Mouse (Mus musculus) spleen, adult 12 weeks (tissue): ENCODE measurements around the gene Pde6c.

Experiments
- DNase-seq: peaks from one replicate; pipeline ENCODE4 v3.0.0; 2022; ENCODE audit warnings: low spot score

Gene Pde6c

DNA sequence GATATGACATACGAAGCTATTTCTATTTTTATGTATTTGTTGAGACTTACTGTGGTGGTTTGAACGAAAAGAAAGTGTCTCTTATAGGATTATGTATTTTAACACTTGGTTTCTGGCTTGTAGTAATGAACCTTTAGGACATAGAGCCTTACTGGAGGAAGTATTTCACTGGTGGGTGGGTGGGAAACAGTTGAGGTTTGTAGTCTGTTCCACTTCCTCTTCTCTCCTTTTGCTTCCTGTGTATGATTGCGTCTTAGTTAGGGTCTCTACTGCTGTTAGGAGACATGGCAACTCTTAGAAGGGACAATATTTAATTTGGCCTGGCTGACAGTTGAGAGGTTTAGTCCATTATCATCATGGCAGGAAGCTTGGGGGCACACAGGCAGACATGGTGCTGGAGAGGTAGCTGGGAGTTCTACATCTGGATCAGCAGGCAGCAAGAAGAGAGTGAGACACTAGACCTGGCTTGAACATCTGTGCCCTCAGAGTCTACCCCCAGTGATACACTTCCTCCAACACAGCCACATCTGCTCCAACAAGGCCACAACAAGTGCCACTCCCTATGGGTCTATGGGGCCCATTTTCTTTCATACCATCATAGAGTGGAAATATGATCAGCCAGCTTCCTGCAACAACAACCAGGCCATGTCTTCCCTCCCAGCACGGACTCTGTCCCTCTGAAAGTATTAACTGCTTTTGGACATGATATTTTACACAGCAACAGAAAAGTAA lies 11.1 kb downstream of the Pde6c start:
- DNase-seq = no peak

DNA sequence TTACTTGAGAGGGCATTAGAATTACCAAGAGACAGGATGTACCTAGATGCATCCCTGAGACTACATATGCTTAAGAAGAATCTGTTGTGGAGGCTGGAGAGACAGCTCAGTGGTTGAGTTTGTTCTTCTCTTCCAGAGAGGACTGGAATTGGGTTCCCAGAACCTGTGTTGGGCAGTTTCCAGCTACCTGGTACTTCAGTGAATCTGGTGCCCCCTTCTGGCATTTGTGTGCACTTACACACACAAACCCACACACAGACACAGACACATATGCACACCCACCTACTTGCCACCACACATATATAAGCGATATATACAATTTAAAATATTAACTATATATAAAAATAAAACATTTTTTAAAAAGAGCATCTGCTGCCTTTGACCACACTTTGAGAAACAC lies 23.7 kb downstream of the Pde6c start:
- DNase-seq = no peak

DNA sequence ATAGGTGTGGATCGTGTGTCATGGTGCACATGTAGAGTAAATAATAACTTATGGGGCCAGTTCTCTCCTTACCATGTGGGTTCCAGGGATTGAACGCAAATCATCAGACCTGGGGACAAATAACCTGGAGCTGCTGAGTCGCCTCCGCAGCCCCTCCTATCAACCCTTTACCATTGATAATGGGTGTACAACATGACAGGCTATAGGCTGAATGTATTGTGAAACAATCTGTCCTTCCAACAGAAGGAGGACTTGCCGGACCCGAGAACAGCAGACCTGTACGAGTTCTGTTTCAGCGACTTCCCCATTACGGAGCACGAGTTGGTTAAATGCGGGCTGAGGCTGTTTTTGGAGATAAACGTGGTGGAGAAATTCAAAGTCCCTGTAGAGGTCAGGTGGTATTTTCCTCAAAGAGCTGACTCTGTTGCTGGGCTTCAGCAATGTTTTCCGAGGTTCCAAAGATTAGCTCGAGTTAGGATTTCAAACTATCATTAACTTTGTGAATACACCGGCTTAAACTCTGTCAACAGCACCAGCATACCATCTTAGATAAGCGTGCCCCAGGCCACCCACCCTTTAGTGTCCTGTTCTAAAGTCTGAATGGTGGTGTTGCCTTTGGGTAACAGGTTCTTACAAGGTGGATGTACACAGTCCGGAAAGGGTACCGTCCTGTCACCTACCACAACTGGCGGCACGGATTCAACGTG lies 29.2 kb downstream of the Pde6c start:
- DNase-seq = no peak

DNA sequence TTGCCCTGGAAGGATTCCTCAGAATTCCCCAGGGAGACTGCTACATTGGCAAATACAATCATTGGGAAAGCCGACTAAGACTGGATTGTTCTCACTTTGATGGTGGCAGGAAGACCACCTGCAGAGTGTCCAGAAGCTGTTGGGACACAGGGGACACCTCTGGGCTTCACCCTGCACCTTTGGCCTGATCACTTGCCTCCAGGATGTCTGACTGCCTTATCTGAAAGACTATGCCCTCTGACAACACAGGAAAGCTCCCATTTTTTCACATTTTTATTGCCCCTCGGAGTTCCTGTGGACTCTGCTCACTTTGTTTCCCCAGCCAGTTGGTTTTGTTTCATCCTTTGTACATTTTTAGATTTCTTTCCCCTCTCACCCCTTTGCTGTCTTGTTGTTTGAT lies 32.1 kb downstream of the Pde6c start:
- DNase-seq = no peak

DNA sequence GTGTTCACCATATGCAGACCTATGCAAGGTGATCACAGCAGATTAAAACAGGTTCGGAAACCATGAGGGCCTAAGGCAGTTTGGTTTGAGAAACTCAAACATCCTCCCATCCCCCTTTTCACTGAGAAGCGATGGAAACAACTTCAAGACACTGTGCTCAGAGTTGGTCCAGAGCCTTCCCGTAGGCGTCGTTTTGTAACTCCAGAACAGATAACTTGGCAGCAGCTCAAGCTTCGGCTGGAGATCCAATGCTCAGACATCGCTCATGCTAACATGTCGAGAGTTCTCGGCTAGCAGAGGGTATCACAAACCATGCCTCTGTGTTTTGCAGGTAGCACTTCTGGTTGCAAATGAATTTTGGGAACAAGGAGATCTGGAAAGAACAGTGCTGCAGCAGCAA lies 47.1 kb downstream of the Pde6c start:
- DNase-seq = no peak

DNA sequence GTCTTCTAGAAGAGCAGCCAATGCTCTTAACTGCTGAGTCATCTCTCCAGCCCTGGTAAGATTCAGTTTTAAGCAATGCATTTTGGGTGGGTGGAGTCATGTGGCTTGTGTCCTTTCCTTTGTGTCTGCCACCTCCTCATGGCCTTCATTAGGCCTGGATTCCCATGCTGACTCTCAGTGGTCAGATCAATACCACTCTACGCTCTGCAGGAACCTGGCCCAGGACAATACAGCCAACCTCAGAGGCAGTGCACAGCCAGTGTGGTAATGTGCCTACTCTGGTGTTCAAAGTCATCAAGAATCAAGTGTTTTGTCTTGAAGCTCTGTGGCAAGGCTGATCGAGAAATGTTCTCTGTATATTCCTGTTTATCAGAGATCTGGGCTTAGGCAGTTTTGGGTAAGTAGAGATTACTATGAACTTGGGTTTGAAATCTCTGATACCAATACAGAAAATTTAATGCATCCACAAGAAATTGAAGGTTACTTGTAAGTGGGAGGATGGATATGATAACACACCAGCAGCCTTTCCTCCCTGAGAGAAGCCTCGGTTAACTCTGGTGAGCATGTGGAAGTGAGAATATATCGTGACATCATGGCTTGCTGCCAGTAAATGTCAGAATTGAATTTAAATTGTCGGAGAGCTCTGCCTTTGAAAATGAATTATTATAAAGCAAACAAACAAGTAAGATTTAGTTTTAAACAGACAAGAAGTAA lies 54.2 kb downstream of the Pde6c start:
- DNase-seq = no peak

DNA sequence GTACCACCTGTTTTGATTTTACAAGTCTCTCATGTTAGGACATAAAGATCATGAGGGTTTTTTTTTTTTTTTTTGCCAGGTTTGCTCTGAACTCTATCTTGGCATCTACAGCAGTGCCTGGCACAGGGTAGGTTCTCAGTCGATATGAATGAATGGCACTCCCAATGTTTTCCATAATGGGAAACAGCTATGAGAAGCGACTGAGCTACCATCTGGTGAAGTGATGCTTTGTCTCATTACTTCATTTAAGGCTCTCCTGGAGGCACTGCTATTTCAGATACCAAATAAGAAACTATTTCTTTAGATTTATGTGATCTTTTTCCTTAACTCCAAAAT lies 54.7 kb downstream of the Pde6c start:
- DNase-seq = no peak

DNA sequence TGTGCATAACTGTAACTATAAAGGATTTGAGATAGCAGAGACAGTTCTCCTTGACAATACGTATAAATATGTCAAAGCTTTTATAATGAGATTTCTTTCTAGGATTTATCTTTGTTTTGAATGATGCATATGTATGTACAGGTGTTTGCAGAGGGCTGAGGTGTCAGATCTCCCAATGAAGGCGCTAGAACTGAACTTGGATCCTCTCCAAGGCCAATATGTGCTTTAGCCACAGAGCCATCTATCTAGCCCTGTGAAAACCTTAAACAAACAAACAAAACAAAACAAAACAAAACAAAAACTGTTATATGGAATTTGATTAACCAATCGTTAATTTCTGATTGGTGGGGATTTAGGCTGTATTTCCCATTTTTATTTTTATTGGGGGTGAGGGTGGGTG lies 58.0 kb downstream of the Pde6c start:
- no peak for DNase-seq

DNA sequence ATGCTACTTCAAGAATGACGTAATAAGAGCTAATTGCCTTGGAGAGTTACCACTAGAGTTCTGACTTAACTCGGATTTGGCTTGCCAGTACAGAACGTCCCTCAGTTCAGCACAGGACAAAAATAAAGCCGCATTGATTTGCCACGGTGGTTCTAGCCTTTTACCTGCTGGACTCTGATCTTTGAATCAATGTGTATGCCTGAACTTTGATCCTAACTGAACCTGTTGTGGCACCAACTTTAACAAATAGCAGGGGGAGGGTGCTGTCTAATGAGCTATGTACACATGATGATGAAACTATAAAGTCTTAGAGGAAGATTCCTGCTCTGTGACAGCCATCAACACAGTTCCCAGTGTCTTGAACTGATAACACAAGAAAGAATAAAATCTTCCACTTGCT lies 58.9 kb downstream of the Pde6c start:
- no peak for DNase-seq

DNA sequence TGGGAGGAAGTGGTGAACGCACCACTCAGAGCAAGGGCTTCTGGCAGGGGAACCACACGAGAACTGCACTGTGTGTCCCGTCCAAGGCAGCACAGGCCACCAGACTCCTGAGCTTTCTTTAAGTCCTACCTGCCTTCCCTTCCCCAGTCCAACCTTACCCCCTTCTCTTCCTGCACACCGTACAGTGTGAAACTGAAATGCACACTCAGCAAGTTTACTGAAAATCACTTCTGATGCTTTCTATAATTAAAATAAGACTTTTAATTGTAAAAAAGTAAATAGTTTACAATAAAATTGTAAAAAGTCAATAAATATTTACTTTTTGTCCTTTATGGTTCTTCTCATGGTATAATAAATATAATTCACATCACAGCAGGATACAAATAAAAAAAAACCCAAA lies 62.7 kb downstream of the Pde6c start:
- no peak for DNase-seq

DNA sequence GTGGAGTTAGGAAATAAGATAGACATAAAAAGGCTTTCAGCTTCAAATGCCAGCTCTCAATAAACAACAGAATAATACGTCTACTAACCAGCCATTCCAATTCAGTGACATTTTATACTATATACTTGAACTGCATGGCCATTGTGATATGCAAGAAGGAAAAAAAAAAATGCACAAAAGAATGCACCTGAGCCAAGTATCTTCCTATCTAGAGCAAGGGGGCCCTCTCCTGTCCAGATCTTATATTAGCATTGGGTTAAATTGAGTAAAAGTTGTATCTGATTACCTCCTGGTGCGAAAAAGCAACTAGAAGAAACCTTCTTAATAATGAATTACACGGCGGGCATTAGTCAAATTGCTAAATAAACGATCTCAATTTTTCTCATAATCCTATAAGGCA lies 66.2 kb downstream of the Pde6c start:
- DNase-seq = no peak

DNA sequence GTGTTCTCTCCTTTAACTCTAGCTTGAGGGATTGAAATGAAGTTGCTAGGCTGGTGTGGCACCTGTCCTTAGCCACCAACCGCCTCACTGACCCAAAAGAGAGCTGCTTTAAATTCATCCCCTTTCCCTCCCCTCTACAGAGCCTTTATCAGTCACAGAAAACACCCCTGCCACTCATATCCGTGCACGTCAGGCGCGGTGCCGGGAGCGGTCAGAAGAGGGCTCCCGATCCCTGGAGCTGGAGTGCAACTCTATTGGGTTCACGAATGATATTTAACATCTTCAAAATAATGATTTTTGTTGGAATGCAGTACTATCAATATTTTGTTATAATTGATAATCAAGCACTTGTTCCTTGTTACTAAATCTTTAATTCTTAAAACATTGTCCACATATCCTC lies 74.1 kb downstream of the Pde6c start:
- DNase-seq = no peak

DNA sequence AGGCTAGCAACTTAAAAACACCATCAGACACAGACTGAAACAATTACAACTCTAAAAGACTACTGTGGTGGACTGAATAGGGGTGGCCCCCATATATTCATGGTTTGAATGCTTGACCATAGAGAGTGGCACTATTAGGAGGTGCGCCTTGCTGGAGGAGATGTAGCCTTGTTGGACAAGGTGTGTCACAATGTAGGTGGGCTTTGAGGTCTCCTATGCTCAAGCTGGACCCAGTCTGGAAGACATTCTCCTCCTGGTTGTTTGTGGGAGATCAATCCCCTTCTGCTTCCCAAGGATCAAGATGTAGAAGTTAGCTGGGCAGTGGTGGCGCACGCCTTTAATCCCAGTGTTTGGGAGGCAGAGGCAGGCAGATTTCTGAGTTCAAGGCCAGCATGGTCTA lies 85.1 kb downstream of the Pde6c start:
- DNase-seq = no peak

DNA sequence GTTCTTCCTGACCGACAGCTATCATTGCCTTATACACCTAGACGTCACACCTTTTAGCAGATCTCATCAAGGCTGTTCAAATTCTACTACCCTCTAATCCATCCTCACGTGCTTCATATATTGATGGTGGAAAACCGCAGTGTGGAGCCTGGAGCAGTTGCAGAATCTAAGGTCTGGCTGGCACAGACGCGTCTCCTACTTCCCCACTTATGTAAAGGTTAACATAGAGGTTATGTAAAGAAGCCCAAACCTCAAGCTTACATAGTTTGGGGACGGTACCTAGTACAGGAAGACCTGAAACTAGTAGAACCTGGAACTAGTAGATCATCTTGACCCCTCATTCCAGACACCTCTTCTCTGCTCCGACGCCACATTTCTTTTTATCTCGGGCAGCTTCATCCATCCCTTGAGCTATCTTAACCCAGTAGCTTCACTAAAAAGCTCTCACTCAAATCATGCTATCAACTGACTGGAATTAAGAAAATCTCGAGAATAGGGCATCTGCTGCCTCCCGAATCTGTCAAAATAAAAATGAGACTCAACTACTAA lies 90.8 kb downstream of the Pde6c start:
- DNase-seq = no peak

DNA sequence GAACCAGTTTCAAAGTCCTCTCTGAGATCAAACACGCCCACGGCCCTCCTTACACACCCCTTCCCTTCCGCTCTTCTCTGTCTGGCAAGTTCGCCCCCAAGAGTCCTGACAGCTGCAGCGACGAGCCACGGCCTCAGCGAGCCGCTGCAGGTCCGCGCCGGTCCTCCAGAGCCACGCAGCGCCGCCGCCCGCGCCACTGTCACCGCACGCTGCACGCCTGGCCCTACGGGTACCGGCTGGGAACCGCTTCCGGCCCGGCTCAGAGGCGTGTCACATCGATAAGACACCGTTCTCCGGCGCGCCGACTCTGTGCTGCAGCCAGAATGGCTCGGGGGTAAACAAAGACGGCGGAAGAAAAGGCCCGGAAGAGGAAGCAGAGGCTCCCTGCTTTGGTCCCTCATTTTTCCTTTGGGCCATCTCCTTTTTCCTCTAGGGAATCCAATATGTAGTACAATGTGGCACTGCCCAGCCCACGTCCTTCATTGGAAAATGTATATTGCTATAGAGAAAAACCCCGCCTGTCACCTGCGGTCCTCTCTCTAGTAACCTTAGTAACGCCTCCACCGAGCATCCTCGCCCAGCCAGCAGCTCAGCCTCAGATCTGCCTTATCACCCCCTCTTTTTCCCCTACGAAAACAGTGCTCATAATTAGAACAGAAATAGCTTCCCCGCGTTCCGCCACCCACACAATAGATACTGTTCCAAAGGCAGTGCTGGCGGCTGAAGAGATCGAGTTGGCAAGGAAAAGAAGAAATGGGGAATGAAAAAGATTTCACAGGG lies 91.5 kb downstream of the Pde6c start, which contains the start of gene Fra10ac1:
TSS of gene Fra10ac1 (minus strand) at position 252 of the 780 bp plus-strand sequence.
- peak; percentile 71 for DNase-seq

DNA sequence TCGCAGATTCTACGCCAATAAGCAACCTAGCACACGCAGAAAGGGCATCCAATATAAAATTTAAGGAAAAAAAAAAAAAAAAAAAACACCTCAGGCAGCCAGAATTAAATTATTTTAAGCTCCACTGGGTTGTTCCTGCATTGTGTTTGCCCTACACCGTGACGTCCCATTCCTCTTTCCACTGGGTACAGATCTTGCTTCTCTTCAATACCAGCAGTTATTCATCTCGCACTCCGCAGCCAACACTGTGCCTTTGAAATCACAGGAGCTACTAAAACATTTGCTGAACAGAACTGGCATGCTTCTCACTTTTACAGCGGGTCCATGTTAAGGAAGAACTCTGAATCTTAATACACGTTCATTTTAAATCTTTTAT lies 92.1 kb downstream of the Pde6c start:
- DNase-seq = no peak

DNA sequence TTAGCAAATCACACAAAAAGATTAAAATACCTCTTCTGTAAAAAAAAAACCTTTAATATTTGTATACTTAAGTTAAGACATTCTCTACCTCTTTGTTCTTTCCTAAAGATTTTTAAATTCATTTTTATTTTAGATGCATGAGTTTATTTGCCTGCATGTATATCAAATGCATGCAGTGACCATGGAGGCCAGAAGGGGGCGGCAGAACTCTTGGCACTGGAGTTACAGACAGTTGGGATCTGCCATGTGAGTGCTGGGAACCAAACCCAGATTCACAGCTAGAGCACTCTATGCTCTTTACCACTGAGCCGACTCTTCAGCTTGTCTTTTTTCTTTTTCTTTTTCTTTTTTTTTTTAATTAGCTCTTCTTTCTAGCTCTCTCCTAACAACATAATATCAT lies 96.1 kb downstream of the Pde6c start:
- no peak for DNase-seq

DNA sequence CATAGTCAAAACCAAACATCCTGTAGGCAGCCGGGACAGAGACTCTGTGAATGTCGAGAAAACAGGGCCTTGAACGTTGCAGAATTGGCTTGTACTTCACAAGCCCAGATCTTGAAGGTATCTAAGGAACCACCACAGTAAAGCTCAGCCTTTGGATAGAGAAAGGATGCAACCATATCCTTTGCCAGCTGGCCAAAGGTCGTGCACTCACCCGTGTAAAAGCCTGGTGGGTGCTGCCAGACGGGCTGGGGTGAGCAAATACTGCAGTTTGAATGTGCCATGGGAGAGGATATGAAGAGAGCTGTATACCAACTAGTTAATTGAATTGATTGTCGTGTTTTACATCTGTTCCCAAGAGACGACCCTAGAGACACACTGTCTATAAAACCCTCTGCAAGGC lies 99.5 kb downstream of the Pde6c start:
- DNase-seq = no peak

DNA sequence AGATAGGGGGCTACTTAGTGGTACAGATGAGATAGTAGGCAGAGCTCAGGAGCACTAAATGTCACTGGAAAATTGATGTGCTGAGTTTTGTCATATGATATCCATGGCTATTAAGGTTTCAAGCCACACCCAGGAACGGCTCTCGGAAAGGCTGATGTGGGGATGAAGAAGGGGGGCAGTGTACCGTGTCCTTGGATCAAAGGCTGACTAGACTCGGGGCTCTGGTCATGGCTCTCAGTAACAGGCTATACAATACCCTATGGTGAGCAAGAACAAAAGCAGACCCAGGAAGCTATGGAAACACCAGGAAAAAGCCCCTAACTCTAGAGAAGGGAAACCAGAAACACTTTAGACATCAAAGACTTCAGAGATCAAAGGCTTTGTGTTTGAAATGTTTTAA lies 99.9 kb downstream of the Pde6c start:
- DNase-seq = no peak
